Comparison of ENCODE assay signal across 28 mouse cellular contexts in genomic region chr19:29979452-29980089, GRCm38 (mm10). TPM values are rescaled to one million over a fixed set of nuclear protein-coding genes. Genes with fewer than 3 reads are reported as not detected.
DNase-seq lines count a peak whose midpoint lies in the region; ATAC-seq lines count a peak whose summit lies in the region.
"Had no signal": no experiment of that assay in that cellular context is flagged by ENCODE, and none has a peak within 500 bp of the region (broad histone marks: within the 10 kb centered on the region; RNA-seq: fewer than 3 reads in every experiment).

No protein-coding gene starts in this region.

- no peak overlapping the region for H3K9ac ChIP-seq in forebrain, embryonic 15.5 days (replicated peaks)
- no peak overlapping the region for H3K9ac ChIP-seq in forebrain, embryonic 12.5 days
- H3K9ac ChIP-seq in midbrain, embryonic 13.5 days (replicated peaks): no peak overlapping the region
- H3K9ac ChIP-seq: embryonic facial prominence, embryonic 12.5 days; heart, embryonic 13.5 days; kidney, embryonic 15.5 days; limb, embryonic 13.5 days; lung, embryonic 15.5 days; neural tube, embryonic 12.5 days had no signal

- no peak overlapping the region for H3K27ac ChIP-seq in forebrain, embryonic 15.5 days (replicated peaks)
- H3K27ac ChIP-seq in forebrain, embryonic 12.5 days: no peak overlapping the region
- H3K27ac ChIP-seq in midbrain, embryonic 13.5 days: no peak overlapping the region
- H3K27ac ChIP-seq: embryonic facial prominence, embryonic 12.5 days; heart, embryonic 13.5 days; hindbrain, embryonic 10.5 days; kidney, embryonic 15.5 days; left cerebral cortex, adult 2 months; limb, embryonic 13.5 days; lung, embryonic 15.5 days; neural tube, embryonic 12.5 days had no signal

- H3K4me3 ChIP-seq in forebrain, embryonic 15.5 days: no peak overlapping the region
- H3K4me3 ChIP-seq in forebrain, embryonic 12.5 days (replicated peaks): no peak overlapping the region
- H3K4me3 ChIP-seq in midbrain, embryonic 13.5 days (replicated peaks): no peak overlapping the region
- H3K4me3 ChIP-seq: embryonic facial prominence, embryonic 12.5 days; heart, embryonic 13.5 days; hindbrain, embryonic 10.5 days; kidney, embryonic 15.5 days; left cerebral cortex, adult 2 months; limb, embryonic 13.5 days; lung, embryonic 15.5 days; myocyte; neural tube, embryonic 12.5 days had no signal

- H3K4me1 ChIP-seq in forebrain, embryonic 15.5 days: peaks cover 9% of the 10 kb centered on the region
- H3K4me1 ChIP-seq in forebrain, embryonic 12.5 days: no peaks in the 10 kb centered on the region
- no peaks in the 10 kb centered on the region for H3K4me1 ChIP-seq in midbrain, embryonic 13.5 days (replicated peaks)
- H3K4me1 ChIP-seq: embryonic facial prominence, embryonic 12.5 days; heart, embryonic 13.5 days; limb, embryonic 13.5 days; lung, embryonic 15.5 days; neural tube, embryonic 12.5 days had no signal

- no peaks in the 10 kb centered on the region for H3K9me3 ChIP-seq in forebrain, embryonic 15.5 days
- no peaks in the 10 kb centered on the region for H3K9me3 ChIP-seq in forebrain, embryonic 12.5 days
- no peaks in the 10 kb centered on the region for H3K9me3 ChIP-seq in midbrain, embryonic 13.5 days
- H3K9me3 ChIP-seq: embryonic facial prominence, embryonic 12.5 days; hindbrain, embryonic 10.5 days; kidney, embryonic 15.5 days; limb, embryonic 13.5 days; lung, embryonic 15.5 days; neural tube, embryonic 12.5 days had no signal

- peak; percentile 27 for DNase-seq in layer of hippocampus, adult 9-11 months
- DNase-seq in layer of hippocampus, adult 11-12 months (ENCODE audit: low spot score): no peak
- DNase-seq in brain, adult 2 months (ENCODE audit: low read depth, low spot score): peak; percentile 67
- DNase-seq in telencephalon, adult 2 months (ENCODE audit: low read depth, low spot score): peak; percentile 51
- DNase-seq: cerebellum, adult 11-12 months; cerebellum, adult 9-11 months; kidney, adult 18-20 months; thymus, postnatal 4 days had no signal

- H3K27me3 ChIP-seq in forebrain, embryonic 15.5 days: no peaks in the 10 kb centered on the region
- no peaks in the 10 kb centered on the region for H3K27me3 ChIP-seq in forebrain, embryonic 12.5 days
- no peaks in the 10 kb centered on the region for H3K27me3 ChIP-seq in midbrain, embryonic 13.5 days
- H3K27me3 ChIP-seq: embryonic facial prominence, embryonic 12.5 days; heart, embryonic 13.5 days; kidney, embryonic 15.5 days; limb, embryonic 13.5 days; lung, embryonic 15.5 days; neural tube, embryonic 12.5 days had no signal

- H3K4me2 ChIP-seq in forebrain, embryonic 15.5 days (replicated peaks): no peak overlapping the region
- no peak overlapping the region for H3K4me2 ChIP-seq in forebrain, embryonic 12.5 days
- no peak overlapping the region for H3K4me2 ChIP-seq in midbrain, embryonic 13.5 days (replicated peaks)
- H3K4me2 ChIP-seq: embryonic facial prominence, embryonic 12.5 days; heart, embryonic 13.5 days; kidney, embryonic 15.5 days; limb, embryonic 13.5 days; liver, embryonic 11.5 days; lung, embryonic 15.5 days; midbrain, embryonic 11.5 days; neural tube, embryonic 12.5 days had no signal

- H3K36me3 ChIP-seq in forebrain, embryonic 15.5 days: no peaks in the 10 kb centered on the region
- H3K36me3 ChIP-seq in forebrain, embryonic 12.5 days (replicated peaks): no peaks in the 10 kb centered on the region
- no peaks in the 10 kb centered on the region for H3K36me3 ChIP-seq in midbrain, embryonic 13.5 days
- H3K36me3 ChIP-seq: embryonic facial prominence, embryonic 12.5 days; heart, embryonic 13.5 days; hindbrain, embryonic 10.5 days; kidney, embryonic 15.5 days; limb, embryonic 13.5 days; lung, embryonic 15.5 days; neural tube, embryonic 12.5 days had no signal

- ATAC-seq in forebrain, embryonic 15.5 days (replicated peaks): peak; percentile 63; the same call in 1 of the 2 replicates
- ATAC-seq in forebrain, embryonic 12.5 days (ENCODE audit: low FRiP score): no peak
- ATAC-seq in midbrain, embryonic 13.5 days: no peak
- ATAC-seq: hindbrain, embryonic 16.5 days had no signal

- 63% methylated on average over 8 of the region's 8 CpGs for WGBS in forebrain, embryonic 15.5 days
- 78% methylated on average over 8 of the region's 8 CpGs for WGBS in forebrain, embryonic 12.5 days
- WGBS in midbrain, embryonic 13.5 days: 81% methylated on average over 8 of the region's 8 CpGs

RNA-seq across cellular contexts. Expression of gene Trpd52l3, which starts 24.0 kb away (rescaled TPM):
- polyA plus RNA-seq in forebrain, embryonic 15.5 days (2015; fragmentation: Nextera tagmentation; extraction: Ambion mirVana): not detected in 2 replicates
- polyA plus RNA-seq in forebrain, embryonic 12.5 days (2016; fragmentation: Nextera tagmentation; extraction: Ambion mirVana): not detected in 2 replicates
- polyA plus RNA-seq in midbrain, embryonic 13.5 days (2015; fragmentation: Nextera tagmentation; extraction: Ambion mirVana): not detected in 2 replicates
- polyA plus RNA-seq: adrenal gland, adult 2 months; embryonic facial prominence, embryonic 12.5 days; heart, embryonic 13.5 days; hindbrain, embryonic 10.5 days; hindbrain, embryonic 16.5 days; intestine, embryonic 14.5 days; kidney, embryonic 15.5 days; limb, embryonic 13.5 days; liver, embryonic 11.5 days; liver, embryonic 16.5 days; lung, embryonic 15.5 days; midbrain, embryonic 11.5 days; midbrain, postnatal 0 days; myocyte; neural tube, embryonic 12.5 days; thymus, postnatal 0 days had no signal

RNA-seq across cellular contexts. Expression of gene Uhrf2, which starts 50.7 kb away (rescaled TPM):
- polyA plus RNA-seq in forebrain, embryonic 15.5 days (2015; fragmentation: Nextera tagmentation; extraction: Ambion mirVana): 68.7 and 69.1 TPM in 2 replicates
- 88.3 and 94.6 TPM in 2 replicates for polyA plus RNA-seq in forebrain, embryonic 12.5 days (2016; fragmentation: Nextera tagmentation; extraction: Ambion mirVana)
- 67.7 and 70.6 TPM in 2 replicates for polyA plus RNA-seq in midbrain, embryonic 13.5 days (2015; fragmentation: Nextera tagmentation; extraction: Ambion mirVana)

RNA-seq across cellular contexts. Expression of gene Il33, which starts 54.7 kb away (rescaled TPM):
- polyA plus RNA-seq in forebrain, embryonic 15.5 days (2015; fragmentation: Nextera tagmentation; extraction: Ambion mirVana): 0.29 and 0.34 TPM in 2 replicates
- polyA plus RNA-seq in forebrain, embryonic 12.5 days (2016; fragmentation: Nextera tagmentation; extraction: Ambion mirVana): 0.52 and 0.62 TPM in 2 replicates
- 0.22 and 0.68 TPM in 2 replicates for polyA plus RNA-seq in midbrain, embryonic 13.5 days (2015; fragmentation: Nextera tagmentation; extraction: Ambion mirVana)
